Mouse (Mus musculus) liver, postnatal 0 days (tissue): ENCODE measurements around the gene Best1.

ENCODE experiments used
- CTCF ChIP-seq: sonication (generic); IDR thresholded peaks from 2 replicates; pipeline ENCODE4 v1.5.1; 2016; ENCODE audit warnings: antibody characterized with exemption, low read depth
- EP300 ChIP-seq: IDR thresholded peaks from 2 replicates; pipeline ENCODE4 v1.6.1; 2016; ENCODE audit warnings: antibody characterized with exemption, low read depth, mild to moderate bottlenecking

DNA sequence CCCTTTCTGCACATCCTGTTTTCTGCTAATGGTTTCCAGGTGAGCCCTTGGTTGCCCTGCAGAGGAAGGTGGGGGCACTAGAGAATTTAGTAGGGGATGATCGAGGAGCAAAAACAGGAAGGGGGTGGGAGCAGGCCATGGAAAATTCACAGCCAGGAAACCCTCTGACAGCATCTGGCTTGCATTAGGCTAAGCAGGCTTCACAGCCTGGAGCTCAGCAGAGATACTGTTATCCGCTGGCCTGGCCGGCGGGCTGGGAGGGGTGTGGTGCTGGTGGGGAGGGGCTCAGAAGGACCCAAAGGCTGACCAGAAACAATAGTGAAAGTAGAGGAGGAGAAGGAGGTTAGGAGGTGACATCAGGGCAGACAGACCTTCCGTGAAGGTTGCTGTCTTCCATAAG is 12.5 kb upstream of the Best1 start:
- TF ChIP-seq CTCF: no peak
- no peak for TF ChIP-seq EP300
